Comparison of ENCODE assay signal across 8 mouse cellular contexts in the genomic region with DNA sequence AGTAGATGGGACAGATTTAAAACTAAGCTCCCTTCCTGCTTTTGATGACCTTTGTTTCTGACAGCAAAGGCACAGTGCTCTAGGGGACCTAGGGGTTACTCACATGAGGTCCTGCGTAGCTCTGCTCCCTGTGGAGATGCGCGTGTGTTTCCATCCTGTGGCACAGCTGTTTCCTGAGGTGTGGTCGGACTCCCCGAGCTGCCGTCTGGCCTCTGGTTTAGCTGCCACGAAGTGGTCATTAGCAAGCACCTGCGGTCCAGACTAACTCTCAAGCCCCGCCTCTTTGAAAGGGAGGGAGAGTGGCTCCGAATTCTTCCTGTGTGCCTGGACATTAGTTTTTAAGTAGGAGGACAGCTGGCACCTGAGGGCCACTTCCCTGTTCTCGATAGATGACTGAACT. TPM values are rescaled to one million over a fixed set of nuclear protein-coding genes. Genes with fewer than 3 reads are reported as not detected.
DNase-seq lines count a peak whose midpoint lies in the region; ATAC-seq lines count a peak whose summit lies in the region.

TSS of gene Gne (minus strand) at position 233 of the 400 bp plus-strand sequence.

- H3K36me3 ChIP-seq in heart, embryonic 15.5 days: no peaks in the 10 kb centered on the region
- H3K36me3 ChIP-seq in lung, embryonic 15.5 days: no peaks in the 10 kb centered on the region
- H3K36me3 ChIP-seq in stomach, embryonic 15.5 days: no peaks in the 10 kb centered on the region

- H3K4me3 ChIP-seq in heart, embryonic 15.5 days: no peak within 1 kb of the TSS
- peak within 1 kb of the TSS; percentile 26 for H3K4me3 ChIP-seq in lung, embryonic 15.5 days
- H3K4me3 ChIP-seq in stomach, embryonic 15.5 days (replicated peaks): 0 out of 2 replicates have a peak within 1 kb of the TSS, but pooled peaks have one; percentile 11

- 16% methylated on average over 11 of the region's 11 CpGs for WGBS in heart, embryonic 15.5 days
- WGBS in lung, embryonic 15.5 days: 7% methylated on average over 11 of the region's 11 CpGs
- WGBS in stomach, embryonic 15.5 days: 9% methylated on average over 11 of the region's 11 CpGs

- no peak for DNase-seq in gastrocnemius, postnatal 10 days
- no peak for DNase-seq in gastrocnemius, postnatal 36 days
- DNase-seq in embryo, embryonic 10.5 days (ENCODE audit: low spot score): peak; percentile 42
- peak; percentile 63 for DNase-seq in kidney, postnatal 14 days

- no peak within 1 kb of the TSS for H3K27ac ChIP-seq in heart, embryonic 15.5 days
- peak within 1 kb of the TSS; percentile 12; the same call in 1 of the 2 replicates for H3K27ac ChIP-seq in lung, embryonic 15.5 days
- H3K27ac ChIP-seq in stomach, embryonic 15.5 days: no peak within 1 kb of the TSS

- no peak; the same call in 1 of the 2 replicates for ATAC-seq in heart, embryonic 15.5 days (replicated peaks; ENCODE audit: insufficient number of reproducible peaks, insufficient read depth, low FRiP score, low read depth)
- ATAC-seq in lung, embryonic 15.5 days (ENCODE audit: borderline replicate concordance, extremely low read depth, low FRiP score, low TSS enrichment): no peak
- ATAC-seq in stomach, embryonic 15.5 days (ENCODE audit: insufficient read depth, low FRiP score, low read depth): peak; percentile 31; the same call in 1 of the 2 replicates
- no peak for ATAC-seq in erythroblast, adult 5-6 weeks (replicated peaks; ENCODE audit: low FRiP score, poor library complexity, severe bottlenecking)

- H3K4me2 ChIP-seq in heart, embryonic 15.5 days: peak within 1 kb of the TSS; percentile 45
- H3K4me2 ChIP-seq in lung, embryonic 15.5 days: peak within 1 kb of the TSS; percentile 53
- peak within 1 kb of the TSS; percentile 42 for H3K4me2 ChIP-seq in stomach, embryonic 15.5 days

- intact Hi-C loops in gastrocnemius, postnatal 36 days (cut with DNase I): no loop called here

- H3K9ac ChIP-seq in heart, embryonic 15.5 days: no peak within 1 kb of the TSS
- no peak within 1 kb of the TSS for H3K9ac ChIP-seq in lung, embryonic 15.5 days
- H3K9ac ChIP-seq in stomach, embryonic 15.5 days: no peak within 1 kb of the TSS

- peaks cover 3% of the 10 kb centered on the region; the same call in 1 of the 2 replicates for H3K4me1 ChIP-seq in heart, embryonic 15.5 days (replicated peaks)
- H3K4me1 ChIP-seq in lung, embryonic 15.5 days: peaks cover 17% of the 10 kb centered on the region
- no peaks in the 10 kb centered on the region for H3K4me1 ChIP-seq in stomach, embryonic 15.5 days

- no peaks in the 10 kb centered on the region for H3K9me3 ChIP-seq in heart, embryonic 15.5 days (replicated peaks)
- no peaks in the 10 kb centered on the region for H3K9me3 ChIP-seq in lung, embryonic 15.5 days
- no peaks in the 10 kb centered on the region for H3K9me3 ChIP-seq in stomach, embryonic 15.5 days

- no peaks in the 10 kb centered on the region for H3K27me3 ChIP-seq in heart, embryonic 15.5 days
- H3K27me3 ChIP-seq in lung, embryonic 15.5 days: no peaks in the 10 kb centered on the region
- H3K27me3 ChIP-seq in stomach, embryonic 15.5 days (replicated peaks): no peaks in the 10 kb centered on the region

RNA-seq across cellular contexts. Expression of gene Gne, which starts in this region (rescaled TPM):
- total RNA-seq in gastrocnemius, postnatal 10 days (2021): 10 to 100 TPM; 17.1 to 24.3 TPM
- 10 to 100 TPM in 1 of 2 experiments, 1 to 10 TPM in 1; 8.1 to 11.8 TPM for total RNA-seq in gastrocnemius, postnatal 36 days (2021)
- polyA plus RNA-seq in heart, embryonic 15.5 days (2015; fragmentation: Nextera tagmentation; extraction: Ambion mirVana): 27.3 and 35.2 TPM in 2 replicates
- polyA plus RNA-seq in lung, embryonic 15.5 days (2015; fragmentation: Nextera tagmentation; extraction: Ambion mirVana): 40.0 and 43.1 TPM in 2 replicates
- 27.8 and 29.8 TPM in 2 replicates for polyA plus RNA-seq in stomach, embryonic 15.5 days (2015; fragmentation: Nextera tagmentation; extraction: Ambion mirVana)
- 0.77 and 9.4 TPM in 2 replicates for total RNA-seq in erythroblast, adult 5-6 weeks (2015; ENCODE audit: low replicate concordance)
- 6.6 and 8.6 TPM in 2 replicates for total RNA-seq in erythroblast, adult 5-6 weeks (2017; ENCODE audit: low replicate concordance)

Comparison
In these comparisons a context has a peak if more than half of its experiments do, and no peak if none do; other contexts are left out.
1. DNase-seq: peak in embryo, embryonic 10.5 days (single experiment) and kidney, postnatal 14 days (single experiment); none in gastrocnemius, postnatal 10 days (single experiment) and gastrocnemius, postnatal 36 days (0 of 2).
2. Peak in every context shown above with its lines, with median percentiles within 50 percentile points of each other: H3K4me2 ChIP-seq.